In the genomic region with DNA sequence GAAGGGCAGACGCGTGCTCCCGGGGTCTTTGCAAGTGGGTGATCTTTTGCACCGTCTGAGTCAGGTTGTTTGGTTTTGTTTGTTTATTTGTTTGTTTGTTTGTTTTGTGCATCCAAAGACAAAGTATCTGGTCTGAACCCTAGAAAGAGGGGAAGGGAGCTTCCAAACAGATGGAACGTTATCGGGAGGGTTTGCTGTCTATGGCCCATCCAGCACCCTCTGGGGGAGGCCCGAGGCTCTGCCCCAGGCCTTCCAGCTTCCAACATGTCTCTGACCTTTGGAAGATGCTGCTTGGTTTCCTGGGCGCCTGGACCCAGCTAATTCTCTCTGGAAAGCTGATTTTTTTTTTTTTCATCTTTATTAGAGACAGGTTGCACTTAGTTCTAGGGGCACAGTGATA, we compare ENCODE assay signal across 10 mouse cellular contexts. TPM values are rescaled to one million over a fixed set of nuclear protein-coding genes. Genes with fewer than 3 reads are reported as not detected.
DNase-seq lines count a peak whose midpoint lies in the region; ATAC-seq and TF ChIP-seq lines count a peak whose summit lies in the region.
"Had no signal": no experiment of that assay in that cellular context is flagged by ENCODE, and none has a peak within 500 bp of the region (broad histone marks: within the 10 kb centered on the region; RNA-seq: fewer than 3 reads in every experiment).

No protein-coding gene starts in this region.

- peaks cover 6% of the 10 kb centered on the region; the same call in 1 of the 2 replicates for H3K9me3 ChIP-seq in kidney, embryonic 14.5 days (ENCODE audit: control insufficient read depth, low read length)
- H3K9me3 ChIP-seq in embryonic facial prominence, embryonic 10.5 days, result peaks cover 10% of the 10 kb centered on the region
- H3K9me3 ChIP-seq in hindbrain, embryonic 15.5 days, result no peaks in the 10 kb centered on the region
- H3K9me3 ChIP-seq in midbrain, postnatal 0 days (ENCODE audit: low read length), result 0 out of 2 replicates have a peak, but pooled peaks cover 2% of the 10 kb centered on the region

- H3K27ac ChIP-seq in kidney, embryonic 14.5 days (ENCODE audit: low read depth, low read length), result no peak overlapping the region
- H3K27ac ChIP-seq in kidney, adult 2 months (ENCODE audit: insufficient read depth, low read depth, low read length), result no peak overlapping the region
- no peak overlapping the region for H3K27ac ChIP-seq in embryonic facial prominence, embryonic 10.5 days (replicated peaks)
- no peak overlapping the region for H3K27ac ChIP-seq in hindbrain, embryonic 15.5 days (replicated peaks)
- H3K27ac ChIP-seq in midbrain, postnatal 0 days (ENCODE audit: low read depth, low read length), result no peak overlapping the region

- H3K9ac ChIP-seq in kidney, embryonic 14.5 days (ENCODE audit: low read depth, low read length), result no peak overlapping the region
- peak overlapping the region; percentile 70 for H3K9ac ChIP-seq in hindbrain, embryonic 15.5 days
- peak overlapping the region; percentile 84; the same call in 1 of the 2 replicates for H3K9ac ChIP-seq in midbrain, postnatal 0 days (replicated peaks; ENCODE audit: low read length, poor library complexity, severe bottlenecking)

- DNase-seq in kidney, adult 2 months, result no peak
- DNase-seq in embryonic facial prominence, embryonic 10.5 days (ENCODE audit: low spot score), result no peak
- no peak for DNase-seq in midbrain, postnatal 0 days (ENCODE audit: low spot score)
- DNase-seq in thymus, postnatal 4 days, result no peak
- no peak for DNase-seq in heart, adult 18-20 months
- no peak for DNase-seq in adrenal gland, postnatal 14 days
- DNase-seq: thymus, adult 2 months had no signal

- WGBS in kidney, embryonic 14.5 days, result 17% methylated on average over 8 of the region's 8 CpGs
- WGBS in kidney, adult 2 months, result 36% methylated on average over 8 of the region's 8 CpGs
- 13% methylated on average over 8 of the region's 8 CpGs for WGBS in embryonic facial prominence, embryonic 10.5 days
- 16% methylated on average over 8 of the region's 8 CpGs for WGBS in hindbrain, embryonic 15.5 days
- 16% methylated on average over 8 of the region's 8 CpGs for WGBS in midbrain, postnatal 0 days

- H3K36me3 ChIP-seq in kidney, embryonic 14.5 days (ENCODE audit: control insufficient read depth, insufficient read depth, low read length), result no peaks in the 10 kb centered on the region
- H3K36me3 ChIP-seq in kidney, adult 2 months (ENCODE audit: control insufficient read depth, insufficient read depth, low read length), result no peaks in the 10 kb centered on the region
- no peaks in the 10 kb centered on the region for H3K36me3 ChIP-seq in embryonic facial prominence, embryonic 10.5 days (replicated peaks)
- no peaks in the 10 kb centered on the region for H3K36me3 ChIP-seq in hindbrain, embryonic 15.5 days
- no peaks in the 10 kb centered on the region for H3K36me3 ChIP-seq in midbrain, postnatal 0 days (ENCODE audit: insufficient read depth, low read length)

- no peak for TF ChIP-seq POLR2A in kidney, adult 2 months (IDR thresholded peaks at IDR 0.05; ENCODE audit: low read depth, low read length)

- H3K27me3 ChIP-seq in kidney, embryonic 14.5 days (ENCODE audit: control insufficient read depth, insufficient read depth, low read length), result peaks cover 27% of the 10 kb centered on the region; the same call in 1 of the 2 replicates
- no peaks in the 10 kb centered on the region for H3K27me3 ChIP-seq in kidney, adult 2 months (replicated peaks; ENCODE audit: control insufficient read depth, insufficient read depth, low read length)
- peaks cover 67% of the 10 kb centered on the region for H3K27me3 ChIP-seq in embryonic facial prominence, embryonic 10.5 days (replicated peaks; ENCODE audit: low read depth, poor library complexity, severe bottlenecking)
- H3K27me3 ChIP-seq in hindbrain, embryonic 15.5 days, result no peaks in the 10 kb centered on the region
- H3K27me3 ChIP-seq in midbrain, postnatal 0 days (ENCODE audit: insufficient read depth, low read length), result no peaks in the 10 kb centered on the region

- peaks cover 10% of the 10 kb centered on the region; the same call in 1 of the 2 replicates for H3K4me1 ChIP-seq in kidney, embryonic 14.5 days (ENCODE audit: control insufficient read depth, insufficient read depth, low read length)
- no peaks in the 10 kb centered on the region for H3K4me1 ChIP-seq in kidney, adult 2 months (ENCODE audit: control insufficient read depth, insufficient read depth, low read length)
- H3K4me1 ChIP-seq in embryonic facial prominence, embryonic 10.5 days, result peaks cover 27% of the 10 kb centered on the region
- peaks cover 28% of the 10 kb centered on the region for H3K4me1 ChIP-seq in hindbrain, embryonic 15.5 days (replicated peaks)
- H3K4me1 ChIP-seq in midbrain, postnatal 0 days (ENCODE audit: insufficient read depth, low read length), result peaks cover 9% of the 10 kb centered on the region; the same call in 1 of the 2 replicates

- H3K4me2 ChIP-seq in kidney, embryonic 14.5 days (replicated peaks; ENCODE audit: low read depth, low read length), result peak overlapping the region; percentile 99; the same call in 1 of the 2 replicates
- peak overlapping the region; percentile 96 for H3K4me2 ChIP-seq in hindbrain, embryonic 15.5 days
- peak overlapping the region; percentile 83 for H3K4me2 ChIP-seq in midbrain, postnatal 0 days (ENCODE audit: low read depth, low read length, poor library complexity, severe bottlenecking)

- peak overlapping the region; percentile 69; the same call in 1 of the 2 replicates for H3K4me3 ChIP-seq in kidney, embryonic 14.5 days (ENCODE audit: low read length)
- H3K4me3 ChIP-seq in kidney, adult 2 months (ENCODE audit: insufficient read depth, low read depth, low read length), result no peak overlapping the region
- H3K4me3 ChIP-seq in embryonic facial prominence, embryonic 10.5 days, result peak overlapping the region; percentile 80; the same call in 1 of the 2 replicates
- H3K4me3 ChIP-seq in hindbrain, embryonic 15.5 days, result peak overlapping the region; percentile 84
- peak overlapping the region; percentile 81 for H3K4me3 ChIP-seq in midbrain, postnatal 0 days (ENCODE audit: low read depth, low read length)

- no peak for TF ChIP-seq CTCF in kidney, adult 2 months (conservative IDR thresholded peaks at IDR 0.05; ENCODE audit: insufficient read depth, insufficient read length, low read depth, low read length)
- TF ChIP-seq CTCF in midbrain, postnatal 0 days (IDR thresholded peaks at IDR 0.05), result no peak

- ATAC-seq in kidney, embryonic 14.5 days (ENCODE audit: low FRiP score, low TSS enrichment), result no peak
- no peak for ATAC-seq in hindbrain, embryonic 15.5 days (ENCODE audit: low FRiP score, low read depth)
- ATAC-seq in midbrain, postnatal 0 days (ENCODE audit: low FRiP score), result no peak

RNA-seq across cellular contexts. Expression of a gene that starts 1.4 kb away (rescaled TPM):
- polyA plus RNA-seq in kidney, embryonic 14.5 days (2014; fragmentation: Nextera tagmentation; extraction: Ambion mirVana), result 4.7 and 5.9 TPM in 2 replicates
- polyA plus RNA-seq in kidney, adult 2 months (2012; rRNA removed), result 1.3 and 2.3 TPM in 2 replicates
- 6.4 TPM in 2 replicates for polyA plus RNA-seq in embryonic facial prominence, embryonic 10.5 days (2016; fragmentation: Nextera tagmentation; extraction: Ambion mirVana)
- 17.6 and 17.9 TPM in 2 replicates for polyA plus RNA-seq in hindbrain, embryonic 15.5 days (2015; fragmentation: Nextera tagmentation; extraction: Ambion mirVana)
- 66.9 and 82.4 TPM in 2 replicates for total RNA-seq in midbrain, postnatal 0 days (2014; rRNA removed)
- polyA plus RNA-seq in midbrain, postnatal 0 days (2015; fragmentation: Nextera tagmentation; extraction: Ambion mirVana), result 16.2 and 16.8 TPM in 2 replicates
- 1 to 10 TPM; 1.9 TPM for total RNA-seq in heart, adult 18-20 months (2021)
- total RNA-seq in adrenal gland, postnatal 14 days (2021), result 15.3 and 16.0 TPM in 2 replicates
- total RNA-seq: monocyte, adult 5-6 weeks had no signal

RNA-seq across cellular contexts. Expression of a gene that starts 22.4 kb away (rescaled TPM):
- not detected in 2 replicates for polyA plus RNA-seq in kidney, embryonic 14.5 days (2014; fragmentation: Nextera tagmentation; extraction: Ambion mirVana)
- not detected in 2 replicates for polyA plus RNA-seq in kidney, adult 2 months (2012; rRNA removed)
- polyA plus RNA-seq in embryonic facial prominence, embryonic 10.5 days (2016; fragmentation: Nextera tagmentation; extraction: Ambion mirVana), result not detected in 2 replicates
- not detected in 2 replicates for polyA plus RNA-seq in hindbrain, embryonic 15.5 days (2015; fragmentation: Nextera tagmentation; extraction: Ambion mirVana)
- total RNA-seq in midbrain, postnatal 0 days (2014; rRNA removed), result 0.33 TPM in 1 of 2 replicates, not detected in the other
- polyA plus RNA-seq in midbrain, postnatal 0 days (2015; fragmentation: Nextera tagmentation; extraction: Ambion mirVana), result 0.22 TPM in 1 of 2 replicates, not detected in the other
- not detected for total RNA-seq in heart, adult 18-20 months (2021)
- not detected in 2 replicates for total RNA-seq in adrenal gland, postnatal 14 days (2021)
- total RNA-seq: monocyte, adult 5-6 weeks had no signal

RNA-seq across cellular contexts. Expression of a gene that starts 36.0 kb away (rescaled TPM):
- not detected in 2 replicates for polyA plus RNA-seq in kidney, embryonic 14.5 days (2014; fragmentation: Nextera tagmentation; extraction: Ambion mirVana)
- not detected in 2 replicates for polyA plus RNA-seq in kidney, adult 2 months (2012; rRNA removed)
- polyA plus RNA-seq in embryonic facial prominence, embryonic 10.5 days (2016; fragmentation: Nextera tagmentation; extraction: Ambion mirVana), result not detected in 2 replicates
- polyA plus RNA-seq in hindbrain, embryonic 15.5 days (2015; fragmentation: Nextera tagmentation; extraction: Ambion mirVana), result not detected in 2 replicates
- total RNA-seq in midbrain, postnatal 0 days (2014; rRNA removed), result not detected in 2 replicates
- not detected in 2 replicates for polyA plus RNA-seq in midbrain, postnatal 0 days (2015; fragmentation: Nextera tagmentation; extraction: Ambion mirVana)
- not detected for total RNA-seq in heart, adult 18-20 months (2021)
- total RNA-seq in adrenal gland, postnatal 14 days (2021), result not detected in 2 replicates
- total RNA-seq: monocyte, adult 5-6 weeks had no signal
- polyA plus RNA-seq: thymus, adult 2 months had no signal

RNA-seq across cellular contexts. Expression of a gene that starts 41.9 kb away (rescaled TPM):
- 1.9 and 3.8 TPM in 2 replicates for polyA plus RNA-seq in kidney, embryonic 14.5 days (2014; fragmentation: Nextera tagmentation; extraction: Ambion mirVana)
- 5.4 and 5.7 TPM in 2 replicates for polyA plus RNA-seq in kidney, adult 2 months (2012; rRNA removed)
- 2.8 TPM in 2 replicates for polyA plus RNA-seq in embryonic facial prominence, embryonic 10.5 days (2016; fragmentation: Nextera tagmentation; extraction: Ambion mirVana)
- polyA plus RNA-seq in hindbrain, embryonic 15.5 days (2015; fragmentation: Nextera tagmentation; extraction: Ambion mirVana), result 1.3 and 1.6 TPM in 2 replicates
- 0.77 and 0.80 TPM in 2 replicates for total RNA-seq in midbrain, postnatal 0 days (2014; rRNA removed)
- polyA plus RNA-seq in midbrain, postnatal 0 days (2015; fragmentation: Nextera tagmentation; extraction: Ambion mirVana), result 0.80 and 1.0 TPM in 2 replicates
- 1 to 10 TPM; 3.9 to 6.1 TPM for total RNA-seq in heart, adult 18-20 months (2021)
- 4.4 and 5.4 TPM in 2 replicates for total RNA-seq in adrenal gland, postnatal 14 days (2021)
